Mouse (Mus musculus) erythroid progenitor cell, adult 5-6 weeks (primary cell): ENCODE data around the gene Clasp2. TPM values are rescaled to one million over a fixed set of nuclear protein-coding genes. Genes with fewer than 3 reads are reported as not detected.
"Not testable (repeated sequence)": the region's sequence is repeated elsewhere in the genome, so short reads cannot be mapped to it uniquely, and the experiment has no call there.

ENCODE experiments used
- ATAC-seq: replicated peaks from 2 replicates; pipeline ENCODE4 v1.8.0; 2016; ENCODE audit warnings: moderate number of reproducible peaks, mild to moderate bottlenecking, moderate TSS enrichment, inconsistent platforms; ENCODE audit not compliant: poor library complexity, low FRiP score, severe bottlenecking
- total RNA-seq, 2 experiments: library from RNA; stranded (forward) in 1 of 2; stranded (reverse) in 1 of 2; fragments of 150-400 nt in 1 of 2; fragments of 186-747, 209-891 nt in 1 of 2; gene quantifications; 2 replicates each; pipeline versions ENCODE4 v1.2.3 to v1.2.4; 2015 to 2017; ENCODE audit warnings: low replicate concordance in 2 of 2

Clasp2 gene
- 24.1 and 25.6 TPM in 2 replicates for total RNA-seq (2015; ENCODE audit: low replicate concordance)
- total RNA-seq (2017; ENCODE audit: low replicate concordance) = 31.3 and 36.2 TPM in 2 replicates

DNA sequence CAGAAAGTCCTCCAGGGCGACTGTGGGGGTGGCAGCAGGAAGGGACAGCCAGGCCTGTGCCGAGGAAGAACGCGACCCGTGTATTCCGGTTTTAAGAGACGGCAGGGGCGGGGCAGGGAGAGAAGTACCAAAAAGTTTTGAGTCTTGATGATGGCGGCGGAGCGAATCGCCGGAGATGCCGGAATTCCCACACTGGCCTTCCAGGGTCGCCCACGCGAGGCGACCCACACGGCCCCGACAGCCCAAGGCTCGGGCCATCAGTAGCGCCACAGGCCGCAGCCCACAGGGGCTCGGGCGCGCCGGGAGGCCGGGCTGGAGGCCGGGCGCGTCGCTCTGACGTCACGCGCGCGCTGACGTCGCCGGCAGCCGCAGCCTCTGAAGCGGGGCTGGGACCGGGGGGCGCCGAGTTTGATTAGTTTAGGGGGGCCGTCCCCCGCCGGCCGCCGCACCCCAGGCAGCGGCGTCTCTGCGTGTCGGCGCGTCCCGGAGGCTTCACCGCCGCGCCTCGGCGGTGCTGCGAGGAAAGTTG is at the start of gene Clasp2:
Gene Clasp2 (plus strand): TSS at position 366 of the 529 bp plus-strand sequence.
- ATAC-seq = peak; percentile 84

DNA sequence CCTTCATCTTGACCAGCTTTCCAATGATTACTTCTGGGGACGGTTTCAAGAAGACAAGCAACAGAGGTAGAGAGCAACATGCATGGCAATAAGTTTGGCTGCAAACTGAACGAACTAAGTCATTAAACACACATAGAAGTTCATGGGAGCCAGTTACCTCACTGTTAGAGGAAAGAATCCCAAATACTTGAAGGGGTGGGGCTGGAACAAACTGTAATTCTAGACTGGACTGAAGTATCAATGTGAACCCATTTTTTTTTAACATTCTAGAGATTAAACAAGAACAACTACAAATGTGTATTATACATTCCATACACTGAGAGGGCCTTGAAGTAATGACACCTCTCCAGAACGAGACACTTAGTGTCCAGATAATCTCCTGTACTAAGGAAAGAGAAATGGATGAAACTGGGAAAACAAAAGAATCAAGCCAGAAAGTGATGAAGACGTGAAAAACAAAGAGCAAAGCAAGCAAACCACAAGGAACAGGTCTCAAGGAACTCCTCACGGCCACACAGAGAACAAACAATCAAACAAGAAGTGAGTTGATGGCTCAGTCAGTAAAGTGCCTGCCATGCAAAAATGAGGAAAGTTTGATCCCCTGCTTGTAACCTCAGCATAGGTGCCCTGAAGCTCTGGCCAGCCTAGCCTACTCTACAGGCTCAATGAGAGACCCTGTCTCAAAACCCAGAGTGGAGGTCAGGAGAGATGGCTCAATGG is 39.7 kb upstream of the Clasp2 start:
- no peak for ATAC-seq

DNA sequence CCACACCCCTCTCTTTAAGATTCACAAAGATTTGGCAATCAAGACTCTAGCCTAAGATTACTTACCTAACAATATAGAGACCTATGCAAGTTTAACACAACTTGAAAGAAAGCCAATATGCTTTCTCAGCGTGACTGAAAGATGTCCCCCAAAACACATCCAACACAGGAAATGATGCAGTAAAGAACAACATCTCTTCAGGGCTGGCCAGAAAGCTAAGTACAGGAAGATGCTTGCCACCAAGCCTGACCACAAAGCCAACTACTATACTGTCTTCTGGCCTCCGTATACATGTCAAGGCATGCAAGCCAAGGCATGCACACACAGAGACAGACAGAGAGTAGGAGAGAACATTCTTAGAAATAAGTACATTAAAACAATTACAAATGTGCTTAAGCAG is 35.2 kb upstream of the Clasp2 start:
- no peak for ATAC-seq

DNA sequence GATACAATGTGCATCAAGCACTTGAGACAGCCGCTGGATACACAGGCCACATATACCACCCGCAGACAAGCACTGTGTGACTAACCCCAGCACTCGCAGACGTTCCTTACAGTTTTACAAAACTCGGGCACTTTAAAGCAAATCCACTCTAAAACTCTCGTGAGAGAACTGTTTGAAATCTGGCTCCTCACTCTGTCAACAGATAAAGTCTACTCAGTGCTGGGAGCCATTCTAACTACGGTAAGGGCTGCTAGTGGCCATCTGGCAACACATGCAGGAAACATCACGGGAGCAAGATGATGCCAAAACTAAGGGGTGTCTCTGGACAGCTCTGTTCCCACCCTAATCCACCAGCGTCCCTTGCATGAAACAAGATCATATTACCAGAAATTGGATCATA is 34.4 kb upstream of the Clasp2 start:
- no peak for ATAC-seq

DNA sequence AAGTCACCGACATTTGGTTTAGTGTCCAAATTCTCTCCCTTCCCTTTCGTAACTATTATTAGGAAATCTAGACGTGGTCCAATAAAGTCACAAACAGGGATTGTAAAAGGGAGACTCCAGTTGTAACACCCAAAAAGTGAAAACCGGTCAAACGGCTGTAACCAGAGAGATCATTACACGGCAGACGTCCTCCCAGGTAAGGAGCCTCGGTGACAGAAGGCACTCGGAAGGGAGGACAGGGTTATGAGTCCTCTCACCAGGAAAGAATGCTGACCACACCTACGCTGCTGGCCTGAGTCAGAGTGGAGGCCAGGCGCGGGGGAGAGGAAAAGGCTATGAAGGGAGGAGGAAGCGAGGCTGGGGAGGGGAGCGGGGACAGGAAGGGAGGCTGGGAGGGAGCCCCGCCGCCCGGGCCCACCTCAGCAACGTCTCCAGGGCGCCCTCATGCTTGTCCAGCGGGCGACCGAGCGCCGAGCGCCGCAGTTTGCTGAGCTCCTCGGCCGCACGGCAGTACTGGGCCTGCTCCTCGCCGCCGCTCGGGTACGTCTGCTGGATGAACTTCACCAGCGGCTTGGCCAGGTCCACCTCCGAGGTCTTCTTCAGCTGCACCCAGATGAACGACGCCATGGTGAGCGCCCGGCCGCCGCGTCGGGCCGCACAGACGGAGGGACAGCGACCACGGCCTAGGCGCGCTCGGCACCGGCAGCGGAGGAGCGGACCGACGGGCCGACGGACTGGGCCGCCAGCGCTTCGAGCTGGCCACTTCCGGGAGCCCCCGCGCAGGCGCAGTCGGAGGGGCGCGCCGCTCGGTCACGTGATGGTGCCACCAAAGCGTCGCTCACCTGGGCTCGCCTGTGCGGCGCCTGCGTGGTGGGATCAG is 33.6 kb upstream of the Clasp2 start, which contains the start of gene Pdcd6ip:
Gene Pdcd6ip (minus strand): TSS at position 779 of the 880 bp plus-strand sequence.
- peak; percentile 88 for ATAC-seq

DNA sequence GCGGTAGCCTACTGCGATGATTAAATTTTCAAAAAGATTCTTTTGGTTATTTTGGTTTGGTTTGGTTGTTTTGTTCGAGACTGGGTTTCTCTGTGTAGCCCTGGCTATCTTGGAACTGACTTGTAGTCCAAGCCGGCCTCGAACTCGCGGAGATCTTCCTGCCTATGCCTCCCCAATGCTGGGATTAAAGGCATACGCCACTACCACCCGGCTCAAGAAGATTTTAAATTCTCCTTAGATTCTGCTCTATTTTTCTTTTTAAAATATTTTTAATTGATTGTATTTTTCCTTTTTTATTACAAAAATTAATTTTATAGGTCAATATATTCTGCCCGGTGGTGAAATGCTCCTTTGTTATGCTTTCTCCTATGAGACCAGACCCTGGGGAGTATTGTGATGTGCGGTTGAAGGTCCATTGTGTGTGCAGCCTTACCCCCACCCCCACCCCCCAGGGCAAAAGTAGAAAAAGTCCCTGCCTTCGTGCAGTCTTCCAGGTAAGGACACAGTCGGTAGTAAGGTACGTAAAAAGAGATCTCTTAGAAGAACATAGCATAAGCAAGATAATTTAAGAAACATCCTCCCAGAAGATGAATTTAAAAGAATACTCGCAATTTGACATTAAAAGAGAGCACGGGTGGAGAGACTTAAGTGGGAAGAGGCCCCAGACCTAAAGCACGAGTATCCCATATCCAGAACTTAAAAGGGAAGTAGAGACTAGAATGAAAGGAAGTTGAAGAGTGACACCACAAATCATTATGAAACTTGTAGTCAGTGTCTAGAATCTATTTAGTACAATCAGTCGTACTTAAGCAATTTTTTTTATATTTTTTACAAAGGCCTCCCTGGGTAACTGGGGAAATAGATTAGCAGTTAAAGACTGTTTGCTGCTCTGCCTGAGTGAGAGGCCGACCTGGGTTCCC is 32.7 kb upstream of the Clasp2 start:
- ATAC-seq = no peak

DNA sequence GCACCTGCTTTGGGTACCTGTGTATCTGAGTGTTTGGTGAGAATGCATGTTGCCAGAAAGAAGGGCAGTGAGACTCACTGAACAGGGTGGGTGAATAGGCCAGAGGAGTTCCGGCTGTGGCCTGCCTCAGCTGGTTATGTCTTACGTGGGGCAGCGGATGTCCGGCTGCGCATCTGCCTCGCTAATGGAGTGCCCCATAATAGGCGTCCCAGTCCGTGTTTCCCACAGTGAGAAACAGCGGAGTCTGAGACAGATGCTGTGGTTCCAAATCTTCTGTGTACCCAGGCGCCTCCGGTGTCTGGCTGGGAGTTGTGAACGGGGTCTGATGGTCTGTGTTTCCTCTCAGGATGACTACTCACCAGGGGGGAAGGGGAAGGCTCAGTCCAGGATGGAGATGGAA is 30.4 kb upstream of the Clasp2 start:
- ATAC-seq = no peak

DNA sequence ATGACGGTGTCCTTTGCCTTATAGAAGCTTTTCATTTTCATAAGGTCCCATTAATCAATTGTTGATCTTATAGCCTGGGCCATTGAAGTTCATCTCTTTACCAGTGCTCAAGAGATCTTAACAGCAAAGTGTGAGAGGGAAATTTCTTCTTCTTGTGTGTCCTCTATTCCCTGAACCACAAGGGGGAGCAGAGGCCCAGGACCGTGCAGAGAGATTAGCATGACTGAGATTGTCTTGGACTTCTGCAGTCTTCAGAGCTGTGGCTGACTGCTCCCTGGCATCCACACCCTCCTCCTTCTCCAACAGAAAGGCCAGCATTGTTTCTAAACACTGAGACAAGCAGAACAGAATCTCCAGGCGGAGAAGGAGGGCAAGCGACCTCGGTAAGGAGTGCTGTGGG is 22.2 kb upstream of the Clasp2 start:
- ATAC-seq = 0 out of 2 replicates have a peak, but pooled peaks have one; percentile 46

DNA sequence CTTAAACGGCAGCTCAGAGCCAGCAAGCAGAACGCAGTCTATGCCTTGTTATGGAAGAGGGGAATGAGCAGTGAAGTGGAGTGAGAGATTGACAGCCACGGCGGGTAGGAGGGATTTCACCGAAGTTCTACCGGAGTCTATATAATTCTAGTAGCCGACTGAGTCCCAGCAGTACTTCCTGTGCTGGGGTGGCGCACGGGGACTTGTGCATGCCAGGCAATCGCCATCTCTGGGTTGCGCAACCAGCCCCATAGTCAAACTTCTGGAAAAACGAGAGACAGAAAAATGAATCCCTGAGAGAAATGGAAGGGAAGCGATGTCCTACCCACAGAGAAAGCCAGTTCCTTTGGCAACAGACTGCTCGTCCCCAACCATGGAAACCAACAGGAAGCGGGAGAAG is 16.6 kb upstream of the Clasp2 start:
- ATAC-seq = no peak

DNA sequence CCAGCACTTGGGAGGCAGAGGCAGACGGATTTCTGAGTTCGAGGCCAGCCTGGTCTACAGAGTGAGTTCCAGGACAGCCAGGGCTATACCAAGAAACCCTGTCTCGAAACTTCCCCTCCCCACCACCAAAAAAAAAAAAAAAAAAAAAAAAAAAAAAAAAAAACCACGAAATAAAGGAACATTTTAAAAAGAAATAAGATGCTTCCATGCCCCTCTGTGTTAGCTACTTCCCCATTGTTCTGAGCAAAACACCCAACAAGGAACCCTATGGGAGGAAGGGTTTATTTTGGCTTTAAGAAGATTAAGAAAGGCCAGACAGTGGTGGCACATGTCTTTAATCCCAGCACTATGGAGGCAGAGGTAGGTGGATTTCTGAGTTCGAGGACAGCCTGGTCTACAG is 15.7 kb upstream of the Clasp2 start:
- not testable (repeated sequence) for ATAC-seq

DNA sequence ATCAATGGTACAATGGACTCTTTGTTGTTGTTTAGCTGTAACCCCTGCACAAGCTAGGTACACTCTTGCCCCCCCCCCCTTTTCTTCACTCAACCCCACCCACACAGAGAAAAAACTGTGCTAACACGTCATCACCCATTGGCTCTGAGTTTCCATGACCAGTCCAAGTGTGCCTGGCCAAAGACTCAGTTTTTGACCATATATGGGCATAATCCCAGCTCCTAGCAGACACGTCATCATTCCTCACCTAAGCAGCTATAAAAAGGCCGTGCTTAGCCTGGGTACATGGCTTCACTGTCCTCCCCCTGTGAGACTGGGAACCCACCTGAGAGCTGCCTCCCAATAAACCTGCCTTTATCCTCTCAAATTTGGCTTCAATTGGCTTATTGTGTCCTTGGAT is 15.1 kb upstream of the Clasp2 start:
- ATAC-seq = no peak

DNA sequence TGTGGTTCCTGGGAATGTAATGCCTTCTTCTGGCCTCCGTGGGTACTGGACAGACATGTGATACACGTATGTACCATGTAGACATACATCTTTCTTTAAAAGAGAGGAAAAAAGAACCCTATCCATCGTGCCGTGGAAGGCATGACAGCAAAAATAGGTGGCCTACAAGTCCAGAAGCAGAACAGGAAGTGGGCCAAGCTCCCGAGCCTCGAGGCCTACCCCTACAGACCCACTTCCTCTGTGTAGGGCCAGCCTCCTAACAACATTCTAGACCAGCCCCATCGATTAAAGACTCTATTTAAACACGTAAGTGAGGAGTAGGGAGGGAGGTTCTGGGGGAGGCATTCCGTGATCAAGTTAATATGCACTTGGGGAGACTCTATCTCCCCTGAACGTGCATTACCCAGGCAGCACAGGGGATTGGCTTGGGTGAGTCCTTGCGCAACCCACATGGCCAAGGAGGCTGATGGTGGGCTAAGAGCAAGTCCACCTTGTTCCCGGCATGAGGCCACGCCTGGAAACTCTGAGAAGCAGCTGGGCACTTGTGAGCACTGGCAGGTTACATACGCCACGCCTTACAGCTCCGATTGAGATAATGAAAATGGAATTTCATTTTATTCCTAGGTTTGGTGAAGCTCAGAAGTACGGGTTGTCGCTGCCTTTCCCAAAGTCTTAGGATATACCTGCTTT is 14.1 kb upstream of the Clasp2 start:
- ATAC-seq = no peak

DNA sequence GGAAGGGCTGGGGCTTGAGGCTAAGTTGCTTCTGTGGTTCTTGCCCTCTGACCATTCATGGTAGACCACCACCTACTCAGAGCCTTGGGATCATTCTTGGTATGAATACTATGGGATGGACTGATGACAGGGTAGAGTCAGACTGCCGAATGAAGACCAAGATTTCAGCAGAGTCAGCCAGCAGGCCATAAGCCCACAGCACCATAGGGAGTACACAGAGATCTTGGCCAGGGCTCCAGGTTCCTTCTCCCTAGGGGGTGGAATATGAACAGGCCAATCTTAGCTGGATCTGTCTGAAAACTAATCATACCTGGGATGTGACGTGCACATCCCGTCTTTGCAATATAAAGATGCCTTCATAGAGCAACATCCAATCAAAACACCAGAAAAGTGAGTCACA is 9.7 kb upstream of the Clasp2 start:
- no peak for ATAC-seq

DNA sequence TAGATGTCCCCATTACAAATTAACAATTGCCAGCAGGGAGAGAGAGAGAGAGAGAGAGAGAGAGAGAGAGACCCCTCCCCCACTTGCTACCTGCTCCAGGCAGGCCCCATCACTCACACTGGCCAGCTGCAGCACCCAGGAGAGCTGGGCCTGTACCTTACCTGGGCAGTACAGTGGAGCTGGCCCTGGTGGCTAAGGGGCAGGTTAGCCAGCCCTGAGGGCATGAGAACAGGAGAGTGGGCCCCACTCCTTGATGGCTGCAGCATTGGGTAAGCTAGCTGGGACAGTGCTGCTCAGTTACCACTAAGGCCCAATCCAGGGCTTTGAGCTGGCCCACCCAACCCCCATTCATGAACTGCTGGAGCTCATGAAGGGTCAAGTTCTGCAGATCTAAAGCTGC is 5.4 kb upstream of the Clasp2 start:
- no peak for ATAC-seq

DNA sequence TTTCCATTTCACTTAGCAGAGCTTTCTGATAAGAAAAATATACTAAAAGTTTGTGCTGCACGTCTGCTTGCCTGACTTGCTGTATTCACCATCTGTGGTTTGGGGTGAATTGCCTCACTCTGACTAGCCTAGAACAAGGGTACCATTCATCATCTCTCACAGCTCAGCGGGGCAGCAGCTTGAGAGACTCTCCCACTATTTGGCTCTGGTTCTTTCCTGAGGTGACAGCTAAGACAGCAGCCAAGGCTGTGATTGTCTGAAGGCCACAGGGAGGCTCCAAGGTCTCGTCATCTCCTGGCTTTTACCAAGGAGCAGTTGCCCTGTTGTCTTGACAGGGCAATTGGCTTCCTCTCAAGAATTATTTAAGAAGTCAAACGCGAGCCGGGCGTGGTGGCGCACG is 3.3 kb upstream of the Clasp2 start:
- ATAC-seq = no peak

DNA sequence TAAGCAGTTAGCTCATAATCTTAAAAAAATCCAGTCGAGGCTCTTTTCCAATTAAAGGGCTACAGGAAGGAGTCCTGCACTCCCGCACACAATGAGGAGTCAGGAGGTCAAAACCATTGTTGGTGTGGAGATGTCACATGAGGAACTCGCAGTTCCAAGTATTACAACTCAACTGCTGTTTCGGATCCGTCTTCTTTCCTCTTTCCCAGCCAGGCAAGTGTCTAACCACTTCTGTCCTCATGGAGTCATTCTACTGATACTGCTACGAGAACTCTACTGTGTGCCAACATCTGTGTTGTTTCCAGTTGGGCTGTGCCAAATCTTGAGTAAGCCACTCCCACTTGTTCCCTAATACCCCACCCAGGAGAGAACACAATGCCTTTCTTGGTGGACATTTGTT is 2.3 kb upstream of the Clasp2 start:
- no peak for ATAC-seq

DNA sequence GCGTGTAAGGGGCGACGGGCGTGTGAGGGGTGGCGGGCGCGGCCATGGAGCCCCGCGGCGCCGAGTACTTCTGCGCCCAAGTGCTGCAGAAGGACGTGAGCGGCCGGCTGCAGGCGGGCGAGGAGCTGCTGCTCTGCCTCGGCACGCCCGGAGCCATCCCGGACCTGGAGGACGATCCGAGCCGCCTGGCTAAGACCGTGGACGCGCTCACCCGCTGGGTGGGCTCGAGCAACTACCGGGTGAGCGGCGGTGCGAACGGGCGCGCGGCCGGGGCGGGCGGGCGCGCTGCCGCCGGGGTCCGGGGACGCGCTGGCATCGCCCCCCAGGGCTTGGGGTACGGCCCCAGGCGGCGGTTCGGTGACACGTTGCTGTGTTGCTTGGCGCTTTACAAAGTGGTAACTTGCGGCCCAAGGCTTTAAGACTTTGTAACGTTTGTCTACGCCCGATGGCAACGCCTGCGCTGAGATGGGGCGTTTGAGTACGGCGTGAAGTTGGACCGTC is 414 bp downstream of the Clasp2 start:
- peak; percentile 62 for ATAC-seq

DNA sequence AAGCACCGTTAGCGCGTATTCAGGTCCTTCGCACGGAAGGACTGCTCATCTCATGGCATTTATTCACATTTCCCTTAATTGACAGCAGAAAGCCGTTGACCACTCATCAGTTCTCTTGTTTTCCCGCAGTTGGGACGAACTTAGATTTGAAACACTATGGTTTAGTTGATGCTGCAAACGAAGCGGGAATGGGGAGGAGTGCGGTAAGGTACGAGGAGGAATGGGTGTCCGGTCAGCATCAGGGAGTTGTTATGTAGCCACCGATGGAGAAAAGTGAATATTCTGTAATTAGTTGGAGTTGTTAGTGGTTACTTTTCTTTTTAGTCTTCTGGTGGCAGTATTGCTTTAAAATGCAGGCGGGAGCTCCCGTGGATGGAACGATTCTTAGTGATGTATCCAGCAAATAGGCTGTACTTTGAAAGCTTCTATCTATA is 1.1 kb downstream of the Clasp2 start:
- ATAC-seq = peak; percentile 43

DNA sequence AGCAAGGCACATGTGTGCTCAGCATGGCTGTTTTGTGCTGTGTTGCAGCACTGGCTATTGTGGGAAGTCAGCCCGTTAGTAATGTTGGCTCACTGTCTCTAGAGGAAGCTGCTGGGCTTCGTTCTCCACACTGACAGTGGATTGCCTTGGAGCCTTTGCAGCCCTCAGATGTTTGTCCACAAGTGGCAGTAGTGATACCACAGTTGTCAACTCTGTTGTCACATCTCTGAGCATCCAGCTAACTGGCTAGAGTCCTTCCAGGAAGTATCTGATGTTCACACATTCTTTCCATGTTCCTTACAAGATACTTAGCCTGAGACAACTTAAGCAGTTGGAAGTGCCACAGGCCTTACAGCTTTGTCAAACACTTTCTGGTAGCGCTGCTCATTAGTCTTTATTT is 2.0 kb downstream of the Clasp2 start:
- ATAC-seq = no peak
